Mouse (Mus musculus): ENCODE data around the gene Hoxc9. TPM values are rescaled to one million over a fixed set of nuclear protein-coding genes. Genes with fewer than 3 reads are reported as not detected.
A peak's percentile ranks its signal among the peaks of the same experiment; 100 is the strongest.

The Hoxc9 gene
- polyA plus RNA-seq, 1 experiment: not detected

DNA sequence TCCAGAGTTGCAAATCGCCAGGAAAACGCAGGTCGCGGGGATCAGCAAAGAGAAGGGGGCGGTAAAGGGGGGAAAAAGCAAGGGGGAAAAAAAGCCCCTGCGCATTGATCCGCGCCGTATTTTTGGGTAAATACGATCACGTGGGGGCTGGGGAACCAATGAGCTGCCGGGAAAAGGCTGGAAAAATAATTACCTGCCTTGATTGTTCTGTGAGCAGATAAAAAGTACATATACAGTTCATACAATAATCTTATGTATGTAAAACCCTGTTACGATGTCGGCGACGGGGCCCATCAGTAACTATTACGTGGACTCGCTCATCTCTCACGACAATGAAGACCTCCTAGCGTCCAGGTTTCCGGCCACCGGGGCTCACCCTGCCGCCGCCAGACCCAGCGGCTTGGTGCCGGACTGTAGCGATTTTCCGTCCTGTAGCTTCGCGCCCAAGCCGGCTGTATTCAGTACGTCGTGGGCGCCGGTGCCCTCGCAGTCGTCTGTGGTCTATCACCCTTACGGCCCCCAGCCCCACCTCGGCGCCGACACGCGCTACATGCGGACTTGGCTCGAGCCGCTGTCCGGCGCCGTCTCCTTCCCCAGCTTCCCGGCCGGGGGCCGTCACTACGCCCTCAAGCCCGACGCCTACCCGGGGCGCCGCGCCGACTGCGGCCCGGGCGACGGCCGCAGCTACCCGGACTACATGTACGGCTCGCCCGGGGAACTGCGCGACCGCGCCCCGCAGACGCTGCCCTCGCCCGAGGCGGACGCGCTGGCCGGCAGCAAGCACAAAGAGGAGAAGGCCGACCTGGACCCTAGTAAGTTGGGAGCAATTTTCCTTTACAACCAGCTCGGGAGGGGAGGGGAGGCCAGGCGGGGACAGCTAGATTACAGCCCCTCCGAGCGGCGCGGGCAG is 5.4 kb downstream of the Hoxc9 start:
- TF ChIP-seq CTCF (IDR thresholded peaks at IDR 0.05; ENCODE audit: borderline replicate concordance, extremely low read depth, insufficient read depth, insufficient read length) (no peak), POLR2A (IDR thresholded peaks at IDR 0.05; ENCODE audit: borderline replicate concordance, extremely low read depth, insufficient read depth, insufficient read length, poor library complexity, severe bottlenecking) (no peak)
- DNase-seq (ENCODE audit: low read depth): no peak

DNA sequence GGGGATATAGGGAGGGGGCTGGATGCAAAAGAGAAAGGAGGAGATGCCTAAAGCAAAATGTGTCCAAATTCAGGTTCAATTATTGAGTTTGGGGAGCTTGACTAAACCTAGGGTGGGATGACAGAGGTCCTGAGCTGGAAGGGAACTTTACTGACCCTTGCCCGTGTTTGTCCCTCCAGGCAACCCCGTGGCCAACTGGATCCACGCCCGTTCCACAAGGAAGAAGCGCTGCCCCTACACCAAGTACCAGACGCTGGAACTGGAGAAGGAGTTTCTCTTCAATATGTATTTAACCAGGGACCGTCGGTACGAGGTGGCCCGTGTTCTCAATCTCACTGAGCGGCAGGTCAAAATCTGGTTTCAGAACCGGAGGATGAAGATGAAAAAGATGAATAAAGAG is 7.5 kb downstream of the Hoxc9 start:
- DNase-seq (ENCODE audit: low read depth): no peak
- TF ChIP-seq POLR2A (IDR thresholded peaks at IDR 0.05; ENCODE audit: borderline replicate concordance, extremely low read depth, insufficient read depth, insufficient read length, poor library complexity, severe bottlenecking) (no peak), CTCF (IDR thresholded peaks at IDR 0.05; ENCODE audit: borderline replicate concordance, extremely low read depth, insufficient read depth, insufficient read length) (no peak)

DNA sequence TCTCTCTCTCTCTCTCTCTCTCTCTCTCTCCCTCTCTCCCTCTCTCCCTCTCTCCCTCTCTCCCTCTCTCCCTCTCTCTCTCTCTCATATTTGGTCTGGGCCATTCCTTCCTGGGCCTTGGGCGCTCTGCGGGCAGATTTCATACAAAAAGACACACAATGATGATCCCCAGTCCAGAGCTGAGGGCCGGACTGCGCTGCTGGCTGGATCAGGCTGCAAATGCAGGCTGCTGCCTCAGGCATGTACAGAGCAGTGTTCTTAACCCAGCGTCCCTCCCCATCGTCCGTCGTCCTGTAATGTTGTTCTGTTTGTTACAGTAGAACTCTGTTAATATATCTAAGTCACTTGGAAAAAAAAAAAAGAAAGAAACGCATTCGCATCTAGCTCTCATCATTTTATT is 8.3 kb downstream of the Hoxc9 start:
- TF ChIP-seq CTCF (IDR thresholded peaks at IDR 0.05; ENCODE audit: borderline replicate concordance, extremely low read depth, insufficient read depth, insufficient read length): no peak
- TF ChIP-seq POLR2A (IDR thresholded peaks at IDR 0.05; ENCODE audit: borderline replicate concordance, extremely low read depth, insufficient read depth, insufficient read length, poor library complexity, severe bottlenecking): no peak
- no peak for DNase-seq (ENCODE audit: low read depth)

DNA sequence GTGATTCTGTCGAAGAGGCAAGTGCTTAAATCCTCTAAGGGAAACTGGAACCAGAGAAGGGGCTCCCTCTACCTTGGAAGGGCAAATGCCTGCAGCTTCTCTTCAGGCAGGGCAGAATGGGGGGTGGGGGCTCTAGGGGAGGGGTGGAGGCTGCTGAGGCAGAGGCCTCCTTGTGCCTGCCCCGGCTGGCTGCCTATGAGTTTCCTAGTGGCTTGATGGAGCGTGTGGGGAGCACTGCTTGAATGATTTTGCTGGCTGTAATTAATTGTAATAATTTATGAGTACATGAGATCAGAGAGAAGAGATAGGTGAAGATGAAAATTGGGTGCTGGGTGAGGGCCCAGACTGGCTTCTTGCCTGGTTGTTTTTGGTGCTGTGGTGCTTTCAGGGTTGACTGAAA is 8.7 kb downstream of the Hoxc9 start:
- no peak for DNase-seq (ENCODE audit: low read depth)
- TF ChIP-seq POLR2A (IDR thresholded peaks at IDR 0.05; ENCODE audit: borderline replicate concordance, extremely low read depth, insufficient read depth, insufficient read length, poor library complexity, severe bottlenecking): no peak
- TF ChIP-seq CTCF (IDR thresholded peaks at IDR 0.05; ENCODE audit: borderline replicate concordance, extremely low read depth, insufficient read depth, insufficient read length): no peak

DNA sequence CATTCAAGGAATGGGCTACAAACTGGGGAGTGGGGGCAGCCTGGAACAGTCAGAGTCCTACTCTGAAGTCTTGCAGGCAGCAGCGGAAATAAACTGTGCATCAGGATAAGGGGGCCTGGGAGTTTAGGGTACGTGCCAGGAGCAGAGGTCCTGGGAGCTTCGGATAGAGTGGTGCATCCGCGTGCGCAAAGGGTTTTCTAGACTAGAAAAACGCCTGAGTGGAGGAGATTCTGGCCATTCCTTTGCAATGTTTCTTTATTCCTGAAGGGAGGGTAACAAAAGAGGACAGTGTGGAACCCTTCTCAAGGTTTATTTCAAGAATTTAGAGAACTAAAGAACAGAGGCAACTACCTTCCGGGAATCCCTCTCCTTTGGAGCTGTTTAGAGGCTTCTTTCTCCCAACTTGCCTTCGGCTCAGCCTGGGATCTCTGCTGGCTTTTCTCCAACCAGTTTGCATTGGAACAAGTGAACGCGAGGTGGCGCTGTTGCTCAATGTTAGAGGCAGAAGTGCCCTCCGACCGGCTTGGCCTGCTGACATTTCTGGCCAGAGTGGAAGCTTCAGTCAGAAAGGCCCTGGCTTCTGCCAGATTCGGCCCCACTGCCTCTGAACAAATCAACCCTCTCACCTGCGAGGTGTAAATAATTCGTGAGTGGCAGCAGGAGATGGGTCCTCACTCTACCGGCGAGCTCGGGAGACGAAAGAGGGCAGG is 11.0 kb downstream of the Hoxc9 start:
- TF ChIP-seq CTCF (IDR thresholded peaks at IDR 0.05; ENCODE audit: borderline replicate concordance, extremely low read depth, insufficient read depth, insufficient read length) (peak; percentile 94), POLR2A (IDR thresholded peaks at IDR 0.05; ENCODE audit: borderline replicate concordance, extremely low read depth, insufficient read depth, insufficient read length, poor library complexity, severe bottlenecking) (no peak)

DNA sequence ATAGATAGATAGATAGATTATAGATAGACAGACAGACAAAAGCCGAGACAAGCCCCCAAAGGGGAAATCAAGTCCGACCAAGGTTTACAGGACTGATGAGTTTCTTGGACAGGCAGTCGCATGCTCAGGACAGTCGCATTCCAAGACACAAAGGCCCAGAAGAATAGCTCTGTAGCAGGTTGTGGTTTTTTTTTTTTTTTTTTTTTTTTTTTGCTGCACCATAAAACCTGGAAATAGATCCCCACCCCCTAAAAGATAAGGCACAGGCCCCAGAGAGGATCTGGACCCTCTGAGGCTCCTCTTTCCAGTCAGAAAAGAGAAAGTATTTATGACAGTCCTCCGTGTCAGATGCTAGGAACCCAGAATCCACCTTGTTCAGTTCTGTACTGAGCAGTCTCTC is 11.8 kb downstream of the Hoxc9 start:
- no peak for DNase-seq (ENCODE audit: low read depth)
- no peak for TF ChIP-seq POLR2A (IDR thresholded peaks at IDR 0.05; ENCODE audit: borderline replicate concordance, extremely low read depth, insufficient read depth, insufficient read length, poor library complexity, severe bottlenecking)
- TF ChIP-seq CTCF (IDR thresholded peaks at IDR 0.05; ENCODE audit: borderline replicate concordance, extremely low read depth, insufficient read depth, insufficient read length): no peak

More for the DNA sequence above, 11.0 kb downstream of the Hoxc9 start:
- peak; percentile 90 for DNase-seq (ENCODE audit: low read depth)

DNA sequence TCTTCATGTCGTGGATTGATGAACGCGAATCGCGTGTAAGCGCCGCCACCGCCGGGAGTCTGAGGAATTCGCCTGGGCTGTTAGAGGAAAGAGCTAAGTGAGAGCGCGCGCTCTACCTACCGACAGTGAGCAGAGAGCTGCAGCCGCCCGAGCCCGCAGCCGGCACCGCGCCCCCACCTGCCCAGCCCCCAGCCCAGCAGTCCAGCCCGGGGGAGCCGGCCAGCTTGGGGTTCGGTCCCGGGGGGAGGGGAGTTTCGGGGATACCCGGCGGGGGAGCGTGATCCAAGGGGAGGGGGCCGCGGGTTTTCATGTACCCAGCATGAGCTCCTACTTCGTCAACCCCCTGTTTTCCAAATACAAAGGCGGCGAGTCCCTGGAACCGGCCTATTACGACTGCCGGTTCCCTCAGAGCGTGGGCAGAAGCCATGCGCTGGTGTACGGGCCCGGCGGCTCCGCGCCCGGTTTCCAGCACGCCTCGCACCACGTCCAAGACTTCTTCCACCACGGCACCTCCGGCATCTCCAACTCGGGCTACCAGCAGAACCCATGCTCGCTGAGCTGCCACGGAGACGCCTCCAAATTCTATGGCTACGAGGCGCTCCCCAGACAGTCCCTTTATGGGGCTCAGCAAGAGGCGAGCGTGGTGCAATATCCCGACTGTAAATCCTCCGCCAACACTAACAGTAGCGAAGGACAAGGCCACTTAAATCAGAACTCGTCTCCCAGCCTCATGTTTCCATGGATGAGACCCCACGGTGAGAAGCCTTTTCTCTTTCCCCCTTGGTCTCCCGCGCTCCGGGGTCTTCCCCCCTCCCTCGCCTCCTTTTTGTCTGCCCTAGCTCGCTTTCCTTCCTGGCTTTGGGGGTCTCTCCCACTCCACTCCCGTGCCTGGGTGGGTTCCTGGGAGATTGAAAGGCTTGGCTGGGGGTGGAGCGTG is 14.5 kb downstream of the Hoxc9 start, which contains the start of gene Hoxc8:
Gene Hoxc8, plus strand, starts transcription at position 147 of the 937 bp plus-strand sequence.
- TF ChIP-seq CTCF (IDR thresholded peaks at IDR 0.05; ENCODE audit: borderline replicate concordance, extremely low read depth, insufficient read depth, insufficient read length) (no peak), POLR2A (IDR thresholded peaks at IDR 0.05; ENCODE audit: borderline replicate concordance, extremely low read depth, insufficient read depth, insufficient read length, poor library complexity, severe bottlenecking) (no peak)
- no peak for DNase-seq (ENCODE audit: low read depth)

DNA sequence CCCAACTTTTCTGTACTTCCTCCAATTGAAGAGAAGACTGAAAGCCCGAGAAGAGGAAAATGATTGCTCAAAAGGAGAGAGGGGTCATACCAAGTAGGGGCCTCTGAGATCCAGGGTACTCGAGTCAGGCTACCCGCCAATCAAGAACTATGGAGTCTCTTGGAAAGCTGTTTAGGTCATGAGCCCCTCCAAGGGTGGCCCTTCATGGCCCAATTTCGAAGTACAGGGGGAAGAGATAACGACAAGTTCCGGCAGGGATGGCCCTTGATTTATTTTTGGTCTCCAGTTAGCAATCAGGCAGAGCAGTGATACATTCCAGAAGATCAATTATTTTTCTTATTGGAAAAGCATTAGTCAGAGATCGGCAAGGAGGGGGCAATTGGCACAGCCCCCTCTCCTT is 15.5 kb downstream of the Hoxc9 start:
- no peak for TF ChIP-seq POLR2A (IDR thresholded peaks at IDR 0.05; ENCODE audit: borderline replicate concordance, extremely low read depth, insufficient read depth, insufficient read length, poor library complexity, severe bottlenecking)
- no peak for TF ChIP-seq CTCF (IDR thresholded peaks at IDR 0.05; ENCODE audit: borderline replicate concordance, extremely low read depth, insufficient read depth, insufficient read length)
- DNase-seq (ENCODE audit: low read depth): no peak

DNA sequence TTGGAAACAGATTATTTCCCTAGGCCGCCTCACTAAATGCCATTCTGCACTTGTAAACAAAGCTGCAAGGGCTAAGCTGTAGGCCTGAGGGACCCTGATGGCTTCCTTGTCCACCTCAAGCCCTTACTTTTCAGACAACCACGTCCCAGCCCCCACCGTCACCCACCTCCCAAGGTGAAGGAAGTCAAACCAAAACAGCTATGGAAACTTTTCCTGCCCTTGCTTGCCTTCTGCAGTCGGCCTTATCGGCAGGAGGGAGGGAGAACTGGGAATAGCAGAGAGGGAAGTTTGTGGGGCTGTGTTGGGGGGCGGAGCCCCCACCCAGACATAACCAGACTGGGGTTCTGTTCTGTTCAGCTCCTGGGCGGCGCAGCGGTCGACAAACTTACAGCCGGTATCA is 16.0 kb downstream of the Hoxc9 start:
- TF ChIP-seq CTCF (IDR thresholded peaks at IDR 0.05; ENCODE audit: borderline replicate concordance, extremely low read depth, insufficient read depth, insufficient read length): no peak
- TF ChIP-seq POLR2A (IDR thresholded peaks at IDR 0.05; ENCODE audit: borderline replicate concordance, extremely low read depth, insufficient read depth, insufficient read length, poor library complexity, severe bottlenecking): no peak
- DNase-seq (ENCODE audit: low read depth): no peak

DNA sequence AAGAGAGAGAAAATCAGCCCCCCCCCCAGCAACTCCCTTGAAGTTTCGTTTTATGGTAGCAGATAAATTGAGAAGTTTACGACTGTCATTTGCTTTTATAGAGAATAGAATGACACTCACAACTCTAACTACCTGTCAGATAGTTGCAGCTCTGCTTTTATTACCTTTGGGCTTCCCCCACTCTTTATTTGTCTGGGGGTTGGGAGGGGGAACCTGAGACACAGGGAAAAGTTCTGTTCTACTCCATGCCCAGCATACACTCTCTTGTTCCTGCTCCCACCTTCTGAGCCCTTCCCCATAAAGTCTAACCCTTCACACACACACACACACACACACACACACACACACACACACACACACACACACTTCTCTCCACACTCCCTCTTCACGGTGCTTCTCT is 16.6 kb downstream of the Hoxc9 start:
- TF ChIP-seq POLR2A (IDR thresholded peaks at IDR 0.05; ENCODE audit: borderline replicate concordance, extremely low read depth, insufficient read depth, insufficient read length, poor library complexity, severe bottlenecking) (no peak), CTCF (IDR thresholded peaks at IDR 0.05; ENCODE audit: borderline replicate concordance, extremely low read depth, insufficient read depth, insufficient read length) (no peak)
- DNase-seq (ENCODE audit: low read depth): no peak

Data from brain, embryonic 14.5 days (tissue).